Mouse (Mus musculus): Measurements from ENCODE around the gene Cyp17a1. TPM values are rescaled to one million over a fixed set of nuclear protein-coding genes. Genes with fewer than 3 reads are reported as not detected.

Gene Cyp17a1
- total RNA-seq, 2 experiments from 2014 or later = 1.9 to 10.5 TPM

Other genes with a start within 250 kb of the Cyp17a1 start
- 10 to 100 TPM; 47.3 to 53.3 TPM for gene Trim8, start 171.5 kb downstream of the Cyp17a1 start, total RNA-seq (2021)
- gene Arl3, start 100.0 kb downstream of the Cyp17a1 start, total RNA-seq (2021) = 10 to 100 TPM; 43.3 to 67.7 TPM
- gene Sfxn2, start 99.8 kb downstream of the Cyp17a1 start, total RNA-seq (2021) = 10 to 100 TPM in 1 of 2 experiments, 1 to 10 TPM in 1; 7.9 to 11.5 TPM
- gene Wbp1l, start 74.1 kb downstream of the Cyp17a1 start, total RNA-seq (2021) = 100 to 1,000 TPM; 131 to 170 TPM
- gene Borcs7, start 16.7 kb upstream of the Cyp17a1 start, total RNA-seq (2021) = 10 to 100 TPM; 14.4 to 16.8 TPM
- 100 to 1,000 TPM in 1 of 2 experiments, 10 to 100 TPM in 1; 93.6 to 101 TPM for gene As3mt, start 34.3 kb upstream of the Cyp17a1 start, total RNA-seq (2021)
- 10 to 100 TPM; 23.7 to 39.4 TPM for gene Cnnm2, start 88.4 kb upstream of the Cyp17a1 start, total RNA-seq (2021)

All from adrenal gland, postnatal 36 days (tissue).